In genomic region chr9:108673151-108673550, GRCm38 (mm10) we compare ENCODE assay signal across 12 mouse cellular contexts. TPM values are rescaled to one million over a fixed set of nuclear protein-coding genes. Genes with fewer than 3 reads are reported as not detected.
DNase-seq lines count a peak whose midpoint lies in the region; ATAC-seq and TF ChIP-seq lines count a peak whose summit lies in the region.
"Had no signal": no experiment of that assay in that cellular context is flagged by ENCODE, and none has a peak within 500 bp of the region (broad histone marks: within the 10 kb centered on the region; RNA-seq: fewer than 3 reads in every experiment).

No protein-coding gene starts in this region.

- TF ChIP-seq EP300 in liver, postnatal 0 days (IDR thresholded peaks at IDR 0.05; ENCODE audit: low read depth) = no peak

- no peaks in the 10 kb centered on the region for H3K9me3 ChIP-seq in G1E (replicated peaks)
- no peaks in the 10 kb centered on the region for H3K9me3 ChIP-seq in liver, postnatal 0 days (ENCODE audit: low read length)
- H3K9me3 ChIP-seq: forebrain, embryonic 15.5 days; hindbrain, embryonic 12.5 days; limb, embryonic 13.5 days had no signal

- no peak overlapping the region for H3K9ac ChIP-seq in liver, postnatal 0 days (replicated peaks)
- H3K9ac ChIP-seq: forebrain, embryonic 15.5 days; hindbrain, embryonic 12.5 days; limb, embryonic 13.5 days had no signal

- H3K27me3 ChIP-seq in G1E (ENCODE audit: insufficient read depth, low read length) = no peaks in the 10 kb centered on the region
- H3K27me3 ChIP-seq in liver, postnatal 0 days (ENCODE audit: insufficient read depth, low read length) = no peaks in the 10 kb centered on the region
- H3K27me3 ChIP-seq: forebrain, embryonic 15.5 days; hindbrain, embryonic 12.5 days; limb, embryonic 13.5 days had no signal

- H3K4me3 ChIP-seq in gastrocnemius, adult 2 months = no peak overlapping the region
- H3K4me3 ChIP-seq in lung, adult 2 months (replicated peaks; ENCODE audit: extremely low read depth, low read depth, low read length) = no peak overlapping the region
- no peak overlapping the region for H3K4me3 ChIP-seq in G1E (ENCODE audit: low read depth, low read length)
- no peak overlapping the region for H3K4me3 ChIP-seq in liver, postnatal 0 days (ENCODE audit: low read depth, low read length)
- H3K4me3 ChIP-seq: forebrain, embryonic 15.5 days; hindbrain, embryonic 12.5 days; limb, embryonic 13.5 days had no signal

- peaks cover 73% of the 10 kb centered on the region for H3K36me3 ChIP-seq in G1E (replicated peaks)
- H3K36me3 ChIP-seq in liver, postnatal 0 days (replicated peaks; ENCODE audit: insufficient read depth, low read length) = peaks cover 20% of the 10 kb centered on the region

- no peak overlapping the region for H3K27ac ChIP-seq in gastrocnemius, adult 2 months
- no peak overlapping the region for H3K27ac ChIP-seq in liver, postnatal 0 days (ENCODE audit: low read depth)
- H3K27ac ChIP-seq: forebrain, embryonic 15.5 days; hindbrain, embryonic 12.5 days; limb, embryonic 13.5 days had no signal

- WGBS in lung, adult 2 months = 60% methylated on average over 2 of the region's 2 CpGs
- 58% methylated on average over 2 of the region's 2 CpGs for WGBS in liver, postnatal 0 days (ENCODE audit: insufficient replicate concordance)

- TF ChIP-seq POLR2A in lung, adult 2 months (IDR thresholded peaks at IDR 0.05; ENCODE audit: borderline replicate concordance, extremely low read depth, low read depth, low read length) = no peak

- no peak for DNase-seq in gastrocnemius, adult 2 months
- no peak for DNase-seq in gastrocnemius, postnatal 36 days
- no peak for DNase-seq in lung, adult 2 months
- DNase-seq in lung, adult 18-20 months = no peak
- DNase-seq in G1E (ENCODE audit: low spot score) = no peak
- peak; percentile 55 for DNase-seq in liver, postnatal 0 days
- no peak for DNase-seq in gastrocnemius, postnatal 14 days
- no peak for DNase-seq in left cerebral cortex, adult 9 months (ENCODE audit: low spot score in 2 of 2)
- DNase-seq: cerebellum, adult 2 months had no signal

- no peak overlapping the region for H3K4me2 ChIP-seq in liver, postnatal 0 days (ENCODE audit: low read depth, low read length)
- H3K4me2 ChIP-seq: forebrain, embryonic 15.5 days; hindbrain, embryonic 12.5 days; limb, embryonic 13.5 days had no signal

- no peaks in the 10 kb centered on the region for H3K4me1 ChIP-seq in lung, adult 2 months (ENCODE audit: control insufficient read depth, insufficient read depth, low read length)
- H3K4me1 ChIP-seq in G1E (ENCODE audit: insufficient read depth, low read depth, low read length) = no peaks in the 10 kb centered on the region
- H3K4me1 ChIP-seq in liver, postnatal 0 days (ENCODE audit: insufficient read depth) = no peaks in the 10 kb centered on the region
- H3K4me1 ChIP-seq: forebrain, embryonic 15.5 days; hindbrain, embryonic 12.5 days; limb, embryonic 13.5 days had no signal

- TF ChIP-seq CTCF in gastrocnemius, adult 2 months (IDR thresholded peaks at IDR 0.05) = peak; percentile 53
- peak; percentile 11; the same call in 1 of the 2 replicates for TF ChIP-seq CTCF in lung, adult 2 months (IDR thresholded peaks at IDR 0.05; ENCODE audit: insufficient read depth, low read length)
- peak; percentile 26 for TF ChIP-seq CTCF in G1E (IDR thresholded peaks at IDR 0.05; ENCODE audit: low read depth, low read length)
- peak; percentile 62 for TF ChIP-seq CTCF in liver, postnatal 0 days (IDR thresholded peaks at IDR 0.05; ENCODE audit: low read depth)

- intact Hi-C loops in gastrocnemius, adult 2 months (cut with DNase I) = no loop called here
- intact Hi-C loops in gastrocnemius, postnatal 36 days (cut with DNase I) = no loop called here
- intact Hi-C loops in gastrocnemius, postnatal 14 days (cut with DNase I; ENCODE audit: low total_unique reads) = no loop called here

- ATAC-seq in G1E (ENCODE audit: extremely low read depth, insufficient number of reproducible peaks, low FRiP score, poor library complexity, severe bottlenecking) = no peak
- no peak for ATAC-seq in liver, postnatal 0 days
- ATAC-seq: forebrain, embryonic 15.5 days had no signal

RNA-seq across cellular contexts. Expression of gene Slc25a20, which starts 11.3 kb away (rescaled TPM):
- total RNA-seq in gastrocnemius, adult 2 months (2021) = 10 to 100 TPM; 55.2 to 96.6 TPM
- total RNA-seq in gastrocnemius, postnatal 36 days (2021) = 10 to 100 TPM; 59.0 to 75.5 TPM
- polyA plus RNA-seq in lung, adult 2 months (2012; rRNA removed) = 22.3 and 24.4 TPM in 2 replicates
- total RNA-seq in G1E (2014; fragmentation: Nextera tagmentation) (17.4 and 17.8 TPM in 2 replicates), G1E (2017) (30.3 TPM in 2 replicates)
- 5.5 and 7.7 TPM in 2 replicates for polyA plus RNA-seq in G1E (2012)
- polyA plus RNA-seq in liver, postnatal 0 days (2015; fragmentation: Nextera tagmentation; extraction: Ambion mirVana) = 104 and 114 TPM in 2 replicates
- total RNA-seq in gastrocnemius, postnatal 14 days (2021) = 10 to 100 TPM; 59.0 to 84.8 TPM

RNA-seq across cellular contexts. Expression of gene Prkar2a, which starts 16.0 kb away (rescaled TPM):
- total RNA-seq in gastrocnemius, adult 2 months (2021) = 100 to 1,000 TPM; 164 to 181 TPM
- total RNA-seq in gastrocnemius, postnatal 36 days (2021) = 100 to 1,000 TPM; 129 to 157 TPM
- 22.3 and 26.1 TPM in 2 replicates for polyA plus RNA-seq in lung, adult 2 months (2012; rRNA removed)
- not detected in 2 replicates for total RNA-seq in G1E (2014; fragmentation: Nextera tagmentation)
- 0.29 and 0.38 TPM in 2 replicates for total RNA-seq in G1E (2017)
- 0.19 TPM in 1 of 2 replicates, not detected in the other for polyA plus RNA-seq in G1E (2012)
- polyA plus RNA-seq in liver, postnatal 0 days (2015; fragmentation: Nextera tagmentation; extraction: Ambion mirVana) = 8.2 and 9.7 TPM in 2 replicates
- total RNA-seq in gastrocnemius, postnatal 14 days (2021) = 100 to 1,000 TPM in 1 of 2 experiments, 10 to 100 TPM in 1; 92.4 to 112 TPM

RNA-seq across cellular contexts. Expression of gene Arih2, which starts 24.0 kb away (rescaled TPM):
- 10 to 100 TPM; 61.9 to 83.9 TPM for total RNA-seq in gastrocnemius, adult 2 months (2021)
- total RNA-seq in gastrocnemius, postnatal 36 days (2021) = 10 to 100 TPM; 63.2 to 64.7 TPM
- 24.6 and 35.4 TPM in 2 replicates for polyA plus RNA-seq in lung, adult 2 months (2012; rRNA removed)
- total RNA-seq in G1E (2014; fragmentation: Nextera tagmentation) (77.4 and 83.1 TPM in 2 replicates), G1E (2017) (86.9 and 91.4 TPM in 2 replicates)
- polyA plus RNA-seq in G1E (2012) = 146 and 153 TPM in 2 replicates
- 16.3 and 19.8 TPM in 2 replicates for polyA plus RNA-seq in liver, postnatal 0 days (2015; fragmentation: Nextera tagmentation; extraction: Ambion mirVana)
- total RNA-seq in gastrocnemius, postnatal 14 days (2021) = 10 to 100 TPM; 49.0 to 53.4 TPM

Comparison
In these comparisons a context has a peak if more than half of its experiments do, and no peak if none do; other contexts are left out.
1. CTCF ChIP-seq: peak in every context shown above with its lines; median percentile 62 in liver, postnatal 0 days; 53 in gastrocnemius, adult 2 months; 26 in G1E; 11 in lung, adult 2 months.
2. RNA of gene Prkar2a, which starts 16.0 kb away (total RNA-seq): 164 to 181 TPM in gastrocnemius, adult 2 months, 129 to 157 TPM in gastrocnemius, postnatal 36 days and 92.4 to 112 TPM in gastrocnemius, postnatal 14 days; 0.29 to 0.38 TPM in G1E; every median in the first group is over 10 times any median in the second.